In genomic region chr2:90611959-90612571, GRCm38 (mm10) we compare ENCODE assay signal across 8 mouse cellular contexts. TPM values are rescaled to one million over a fixed set of nuclear protein-coding genes. Genes with fewer than 3 reads are reported as not detected.
DNase-seq lines count a peak whose midpoint lies in the region; TF ChIP-seq lines count a peak whose summit lies in the region.

No protein-coding gene starts in this region.

- H3K4me3 ChIP-seq in heart, embryonic 10.5 days = no peak overlapping the region
- no peak overlapping the region for H3K4me3 ChIP-seq in lung, adult 2 months (replicated peaks; ENCODE audit: extremely low read depth, low read depth, low read length)

- no peaks in the 10 kb centered on the region for H3K36me3 ChIP-seq in heart, embryonic 10.5 days

- peak; percentile 96 for DNase-seq in NIH3T3 (ENCODE audit: low read depth)
- peak; percentile 92 to 93 for DNase-seq in adrenal gland, postnatal 36 days
- DNase-seq in heart, embryonic 10.5 days (ENCODE audit: low spot score) = peak; percentile 74
- peak; percentile 60 for DNase-seq in lung, adult 2 months
- peak; percentile 92 for DNase-seq in urinary bladder, postnatal 14 days (ENCODE audit: low spot score)
- no peak for DNase-seq in right cerebral cortex, postnatal 10 days (ENCODE audit: low spot score in 2 of 2)
- DNase-seq in layer of hippocampus, adult 9-10 months (ENCODE audit: low spot score) = no peak
- DNase-seq in spleen, postnatal 14 days (ENCODE audit: low spot score in 2 of 2) = no peak

- 0 out of 2 replicates have a peak, but pooled peaks have one; percentile 3 for TF ChIP-seq CTCF in lung, adult 2 months (IDR thresholded peaks at IDR 0.05; ENCODE audit: insufficient read depth, low read length)

- no peak for TF ChIP-seq POLR2A in lung, adult 2 months (IDR thresholded peaks at IDR 0.05; ENCODE audit: borderline replicate concordance, extremely low read depth, low read depth, low read length)

- WGBS in heart, embryonic 10.5 days = 75% methylated on average over 10 of the region's 10 CpGs
- WGBS in lung, adult 2 months = 54% methylated on average over 10 of the region's 10 CpGs

- no peaks in the 10 kb centered on the region for H3K27me3 ChIP-seq in heart, embryonic 10.5 days (ENCODE audit: insufficient read depth, poor library complexity, severe bottlenecking)

- no peak overlapping the region for H3K27ac ChIP-seq in heart, embryonic 10.5 days

- no peaks in the 10 kb centered on the region for H3K9me3 ChIP-seq in heart, embryonic 10.5 days

- no peaks in the 10 kb centered on the region for H3K4me1 ChIP-seq in heart, embryonic 10.5 days
- H3K4me1 ChIP-seq in lung, adult 2 months (ENCODE audit: control insufficient read depth, insufficient read depth, low read length) = peaks cover 4% of the 10 kb centered on the region; the same call in 1 of the 2 replicates

RNA-seq across cellular contexts. Expression of gene Ptprj, which starts 31.6 kb away (rescaled TPM):
- 10 to 100 TPM; 16.4 to 22.0 TPM for total RNA-seq in adrenal gland, postnatal 36 days (2021)
- 1.1 and 2.4 TPM in 2 replicates for polyA plus RNA-seq in heart, embryonic 10.5 days (2016; fragmentation: Nextera tagmentation; extraction: Ambion mirVana)
- polyA plus RNA-seq in lung, adult 2 months (2012; rRNA removed) = 10.1 and 16.0 TPM in 2 replicates

Comparison
In these comparisons a context has a peak if more than half of its experiments do, and no peak if none do; other contexts are left out.
1. DNase-seq: peak in NIH3T3 (single experiment), adrenal gland, postnatal 36 days (2 of 2), heart, embryonic 10.5 days (single experiment), lung, adult 2 months (single experiment) and urinary bladder, postnatal 14 days (single experiment); none in right cerebral cortex, postnatal 10 days (0 of 2), layer of hippocampus, adult 9-10 months (single experiment) and spleen, postnatal 14 days (0 of 2).